Mouse (Mus musculus) embryonic stem cell, embryonic (primary cell): ENCODE results near the gene Siae.

Experiments used
- CTCF ChIA-PET, 4 experiments: fragments of 300-600 bp in 2 of 4; fragments of 350-600 bp in 2 of 4; sonication (Branson Sonifier 250); formaldehyde crosslinking; loops; one replicate each; lab custom pipeline; 2022; ENCODE audit warnings: inconsistent platforms in 2 of 4; lab: Charles Lee
- POLR2A ChIA-PET, 4 experiments: fragments of 300-600 bp in 2 of 4; fragments of 350-600 bp in 2 of 4; sonication (Branson Sonifier 250); formaldehyde crosslinking; loops; one replicate each; lab custom pipeline; 2022; ENCODE audit warnings: antibody characterized with exemption in 4 of 4, inconsistent platforms in 1 of 4; lab: Charles Lee

Siae gene

DNA sequence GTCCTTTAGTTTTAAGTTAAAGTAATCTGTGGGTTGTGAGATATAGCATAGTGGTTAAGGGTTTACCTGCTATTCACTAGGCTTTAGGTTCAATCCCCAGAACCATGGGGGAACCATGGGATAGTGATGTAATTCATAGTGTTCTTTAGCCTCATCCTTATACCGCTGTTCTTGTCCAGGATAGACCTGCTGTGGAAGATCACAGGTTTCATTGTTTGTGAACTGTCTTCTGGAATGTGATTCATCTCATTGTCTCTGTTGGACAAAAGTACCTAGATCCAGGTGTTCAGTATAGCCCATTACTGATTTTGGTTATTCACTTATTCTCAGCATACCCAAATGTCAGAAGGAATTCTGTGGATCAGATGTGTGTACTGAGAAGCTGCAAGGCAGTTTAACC lies 71.8 kb downstream of the Siae start:
- POLR2A ChIA-PET: no interaction called here
- CTCF ChIA-PET: interaction anchor here in 1 of 4 experiments (0.8 kb wide), 1 partner anchor 164 kb away, joined by 3 read pairs; no protein-coding TSS in a partner anchor

DNA sequence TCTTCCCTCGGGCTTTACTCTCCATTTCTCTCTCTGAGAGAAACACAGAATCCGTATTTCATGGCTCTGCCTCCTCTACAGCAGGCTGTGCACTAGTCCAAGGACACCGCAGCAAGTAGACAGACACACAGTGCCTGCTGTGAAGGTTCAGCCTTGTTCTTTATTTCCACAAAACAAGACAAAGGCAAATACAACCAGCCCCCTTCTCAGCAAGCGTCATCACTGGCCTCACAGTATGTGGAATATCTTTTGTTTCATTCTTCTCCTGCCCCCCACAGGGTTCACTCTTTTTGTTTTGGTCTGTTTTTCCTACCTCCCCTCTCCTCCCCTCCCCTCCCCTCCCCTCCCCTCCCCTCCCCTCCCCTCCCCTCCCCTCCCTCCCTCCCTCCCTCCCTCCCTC lies 73.1 kb downstream of the Siae start:
- ChIA-PET POLR2A (no interaction called here), CTCF (no interaction called here)

DNA sequence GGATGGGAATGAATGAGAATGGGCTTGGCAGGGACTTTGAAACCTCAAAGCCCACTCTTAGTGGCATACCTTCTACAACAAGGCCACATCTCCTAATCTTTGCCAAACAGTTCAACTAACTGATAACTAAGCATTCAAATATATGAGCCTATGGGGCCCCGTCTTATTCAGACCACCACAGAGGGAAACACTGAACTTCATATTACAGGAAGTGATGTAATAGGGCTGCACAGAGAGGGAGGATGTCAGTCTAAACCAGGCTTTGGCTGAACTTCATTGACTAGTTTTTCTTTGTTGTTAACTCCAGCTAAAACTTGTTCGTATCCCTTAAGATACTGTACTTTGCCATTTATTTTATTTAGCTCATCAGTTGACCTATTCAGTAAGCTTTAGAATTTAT lies 74.4 kb downstream of the Siae start:
- CTCF ChIA-PET: interaction anchor here in 1 of 4 experiments (0.8 kb wide), 1 partner anchor 589 kb away, joined by 3 read pairs; no protein-coding TSS in a partner anchor
- POLR2A ChIA-PET: interaction anchor here in 1 of 4 experiments (1.4 kb wide), 1 partner anchor 22 kb away, joined by 4 read pairs; no protein-coding TSS in a partner anchor

DNA sequence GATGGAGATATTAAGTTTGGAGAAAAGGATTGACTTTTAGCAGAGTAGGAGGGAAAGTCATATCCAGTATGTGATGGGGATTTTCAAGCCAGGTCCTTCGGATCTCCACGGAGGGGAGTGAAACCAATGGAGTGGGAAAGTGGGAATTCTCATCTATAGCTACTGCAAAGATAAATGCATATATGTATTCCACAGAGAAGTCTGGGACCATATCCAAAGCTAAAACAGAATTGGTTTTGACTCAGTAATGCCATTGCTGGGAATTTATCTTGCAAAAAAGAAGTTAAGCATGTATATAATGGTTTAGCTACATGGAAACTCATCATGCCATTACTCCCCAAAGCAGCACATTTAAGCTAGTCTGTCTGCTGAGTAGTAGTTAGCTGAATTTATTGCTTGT lies 76.8 kb downstream of the Siae start:
- ChIA-PET CTCF (interaction anchor here in 1 of 4 experiments (0.6 kb wide), 1 partner anchor 199 kb away, joined by 7 read pairs; no protein-coding TSS in a partner anchor), POLR2A (interaction anchor here in 1 of 4 experiments (0.6 kb wide), 1 partner anchor 8 kb away, joined by 6 read pairs; no protein-coding TSS in a partner anchor)

DNA sequence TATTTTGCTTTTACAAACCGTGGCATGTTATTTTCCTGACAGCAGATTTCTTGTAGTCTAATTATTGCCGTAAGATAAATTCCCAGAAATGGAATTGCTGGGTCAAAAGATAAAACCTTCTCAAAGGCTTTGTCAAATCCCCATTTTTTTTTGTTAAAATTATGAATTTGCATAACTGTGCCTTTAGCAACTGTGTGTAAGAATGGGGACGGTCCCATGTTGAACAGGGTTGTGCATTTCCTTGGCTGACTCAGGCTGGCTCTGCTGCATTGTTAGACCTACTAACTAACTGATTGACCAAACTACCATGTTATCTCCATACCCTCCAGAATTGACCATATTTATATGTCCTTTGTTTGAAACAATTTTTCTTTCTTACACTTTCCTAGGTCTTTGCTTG lies 78.8 kb downstream of the Siae start:
- ChIA-PET CTCF (interaction anchor here in 1 of 4 experiments (1.0 kb wide), 1 partner anchor 227 kb away, joined by 3 read pairs; no protein-coding TSS in a partner anchor), POLR2A (no interaction called here)

DNA sequence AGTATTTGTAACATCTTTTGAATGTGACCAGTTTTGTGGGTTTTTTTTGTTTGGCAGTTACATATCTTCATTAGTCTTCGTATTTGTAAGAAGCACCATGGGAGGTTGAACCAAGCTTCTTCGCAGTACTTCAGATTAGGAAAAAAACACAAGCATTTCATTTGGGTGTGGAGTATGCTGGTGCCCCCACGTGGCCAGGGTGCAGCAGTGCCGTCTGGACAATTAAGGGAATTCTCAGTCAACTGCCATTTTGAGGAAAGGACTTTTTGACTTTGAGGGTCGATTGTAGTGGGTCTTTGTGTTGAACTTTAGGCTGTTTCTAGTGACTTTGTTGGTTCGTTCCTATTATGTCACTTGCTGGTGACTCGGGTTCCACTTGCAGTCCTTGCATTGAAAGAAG lies 80.8 kb downstream of the Siae start:
- CTCF ChIA-PET: interaction anchor here (0.5 to 2.4 kb wide), 18 partner anchors 11 to 457 kb away, joined by 3 to 18 read pairs (median 4); partner anchors contain the start of gene Tbrg1 (in 1 of the 4)

DNA sequence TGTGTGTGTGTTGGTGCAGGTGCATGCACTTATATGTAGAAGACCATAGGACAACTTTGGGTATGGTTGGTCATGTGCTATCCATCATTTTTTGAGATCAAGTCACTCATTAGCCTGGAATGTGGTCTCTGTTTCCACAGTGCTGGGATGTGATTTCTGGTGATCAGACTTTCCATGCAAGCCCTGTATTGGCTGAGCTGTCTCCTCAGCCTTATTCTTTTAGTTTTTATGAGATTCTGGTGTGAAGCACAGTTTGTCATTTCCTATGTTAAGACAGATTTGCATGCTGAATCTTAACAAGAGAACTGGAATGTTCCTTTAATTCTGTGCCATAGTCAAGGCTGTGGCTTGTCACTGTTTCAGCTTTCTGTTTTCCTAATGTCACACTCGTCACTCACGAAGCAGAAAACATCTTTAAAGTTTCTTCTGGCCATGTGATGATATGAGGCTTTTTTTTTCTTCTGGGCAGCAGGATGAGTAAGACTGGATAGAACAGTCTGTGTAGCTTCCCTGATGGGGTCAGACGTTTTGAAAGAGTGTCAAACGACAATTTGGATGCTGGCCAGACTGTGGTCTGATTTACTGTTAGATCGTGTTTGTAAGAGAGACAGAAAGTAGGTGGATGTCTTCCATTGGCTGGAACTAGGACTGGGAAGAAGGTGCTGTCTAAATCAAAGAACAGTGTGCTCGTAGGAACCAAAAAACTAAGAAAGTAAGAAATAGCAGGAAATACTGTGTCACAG lies 81.5 kb downstream of the Siae start:
- ChIA-PET CTCF (interaction anchor here in 3 of 4 experiments (1.0 to 2.4 kb wide), 10 partner anchors 17 to 216 kb away, joined by 3 to 18 read pairs (median 5); partner anchors contain the start of gene Tbrg1 (in 1 of the 3)), POLR2A (interaction anchor here in 1 of 4 experiments (1.0 to 1.6 kb wide), 2 partner anchors 11 to 20 kb away, joined by 3 to 4 read pairs; partner anchors contain the start of gene Tbrg1)

More for the DNA sequence above, 80.8 kb downstream of the Siae start:
- POLR2A ChIA-PET: interaction anchor here in 1 of 4 experiments (1.0 to 1.6 kb wide), 2 partner anchors 10 to 21 kb away, joined by 3 to 4 read pairs; partner anchors contain the start of gene Tbrg1

DNA sequence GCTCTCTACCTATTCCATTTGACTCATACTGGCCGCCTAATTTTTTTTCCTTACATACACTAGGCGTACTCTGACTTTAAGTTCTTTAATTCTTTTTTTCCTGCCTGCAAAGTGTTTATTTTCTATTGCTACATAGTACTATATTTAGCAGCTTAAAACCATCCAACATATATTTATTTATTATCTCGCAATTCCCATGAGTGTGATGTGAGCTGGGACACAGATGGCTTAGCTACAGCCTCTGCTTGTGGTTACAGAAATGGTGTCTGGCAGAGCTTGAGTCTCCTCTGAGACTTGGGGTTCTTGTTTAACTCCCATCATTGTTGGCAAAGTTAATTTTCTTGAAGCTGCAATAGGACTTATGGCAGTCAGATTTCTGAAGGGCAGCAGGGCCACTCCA lies 83.2 kb downstream of the Siae start:
- ChIA-PET CTCF (interaction anchor here in 2 of 4 experiments (0.6 kb wide), 2 partner anchors 25 to 706 kb away, joined by 3 to 5 read pairs; no protein-coding TSS in a partner anchor), POLR2A (interaction anchor here in 2 of 4 experiments (0.6 to 1.1 kb wide), 3 partner anchors 11 to 227 kb away, joined by 3 to 4 read pairs (median 4); no protein-coding TSS in a partner anchor)

DNA sequence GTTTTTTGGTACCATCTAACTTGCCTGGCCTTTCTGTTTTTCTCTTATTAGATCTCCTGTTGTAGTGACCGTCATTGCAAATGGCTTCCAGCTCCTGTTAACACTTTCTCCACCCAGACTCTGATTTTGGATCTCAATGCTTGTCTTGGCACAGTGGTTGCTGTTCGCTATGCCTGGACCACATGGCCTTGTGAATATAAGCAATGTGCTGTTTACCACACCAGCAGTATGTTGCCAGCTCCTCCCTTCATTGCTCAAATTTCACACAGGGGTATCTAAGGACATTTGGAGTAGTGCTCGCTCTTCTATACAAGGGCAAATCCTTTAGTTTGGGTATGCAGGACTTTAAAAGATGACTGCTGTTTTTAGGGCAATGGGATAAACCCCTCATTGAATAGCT lies 90.7 kb downstream of the Siae start:
- ChIA-PET CTCF (interaction anchor here in 1 of 4 experiments (1.4 kb wide), 1 partner anchor 10 kb away, joined by 3 read pairs; no protein-coding TSS in a partner anchor), POLR2A (interaction anchor here in 1 of 4 experiments (1.2 to 2.1 kb wide), 2 partner anchors 11 to 242 kb away, joined by 3 to 12 read pairs; partner anchors contain the start of gene Tbrg1)

DNA sequence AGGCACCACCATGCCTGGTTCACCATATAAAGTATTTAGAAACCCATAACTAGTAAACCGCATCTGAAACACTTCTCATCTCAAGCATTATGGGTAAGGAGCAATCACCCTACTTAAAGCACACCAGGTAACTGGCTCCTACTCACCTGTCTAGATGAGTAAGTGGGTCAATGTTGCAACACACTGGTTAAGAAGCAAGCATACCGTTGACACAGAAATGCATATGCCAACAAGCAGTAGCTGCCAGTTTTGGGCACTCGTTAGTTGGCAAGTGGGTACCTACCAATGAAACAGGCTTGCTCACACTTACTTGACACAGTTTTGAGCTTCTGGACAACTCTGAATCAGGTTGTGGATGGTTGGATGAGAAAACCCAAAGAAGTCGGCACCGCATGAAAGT lies 95.1 kb downstream of the Siae start:
- CTCF ChIA-PET: interaction anchor here in 1 of 4 experiments (1.0 kb wide), 1 partner anchor 146 kb away, joined by 3 read pairs; no protein-coding TSS in a partner anchor

DNA sequence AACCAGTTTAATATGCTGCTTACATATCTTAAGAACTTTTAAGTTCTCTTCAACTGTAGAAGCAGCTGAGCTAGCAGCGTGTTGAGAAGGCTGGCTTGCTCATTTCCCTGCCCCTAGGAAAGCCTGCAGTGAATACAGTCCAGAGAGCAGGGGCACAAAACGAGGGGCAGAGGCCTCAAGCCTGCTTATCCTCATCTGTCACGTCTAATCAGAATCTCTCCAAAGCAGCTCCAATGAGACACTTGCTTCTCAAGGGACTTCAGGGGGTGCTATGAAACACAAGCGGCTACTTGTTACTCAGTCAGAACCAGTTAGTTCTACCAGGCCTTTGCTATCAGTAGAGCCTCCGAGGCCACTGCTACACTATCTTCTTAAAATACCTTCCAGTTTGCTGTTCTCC lies 98.3 kb downstream of the Siae start:
- CTCF ChIA-PET: no interaction called here
- POLR2A ChIA-PET: interaction anchor here in 2 of 4 experiments (0.5 to 1.1 kb wide), 2 partner anchors 11 to 885 kb away, joined by 3 read pairs; no protein-coding TSS in a partner anchor

More for the DNA sequence above, 95.1 kb downstream of the Siae start:
- POLR2A ChIA-PET: interaction anchor here in 2 of 4 experiments (0.7 to 1.7 kb wide), 5 partner anchors 9 to 133 kb away, joined by 3 to 4 read pairs (median 4); no protein-coding TSS in a partner anchor

DNA sequence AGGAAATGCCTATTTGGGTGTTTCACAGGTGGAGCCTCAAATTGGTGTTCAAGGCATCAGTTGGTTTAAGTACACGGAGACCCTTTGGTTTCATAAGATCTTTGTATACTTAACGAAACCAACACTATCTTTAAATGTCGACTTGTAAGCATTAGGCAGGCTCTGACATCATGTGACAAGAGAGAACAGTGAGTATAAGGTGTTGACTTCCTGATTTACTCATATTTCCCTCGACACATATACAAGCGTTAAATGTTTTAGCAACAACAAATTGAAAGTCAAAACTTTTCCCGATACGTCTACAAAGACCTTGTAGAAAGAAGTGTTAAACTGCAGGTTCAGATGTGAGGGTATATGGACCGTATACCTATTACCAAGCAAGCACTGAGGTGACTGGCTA lies 100.5 kb downstream of the Siae start:
- ChIA-PET CTCF (no interaction called here), POLR2A (interaction anchor here in 3 of 4 experiments (1.2 to 2.0 kb wide), 7 partner anchors 9 to 308 kb away, joined by 3 to 12 read pairs (median 5); partner anchors contain the start of genes Ccdc15 (in 1 of the 3) and Msantd2 (in 1 of the 3))

DNA sequence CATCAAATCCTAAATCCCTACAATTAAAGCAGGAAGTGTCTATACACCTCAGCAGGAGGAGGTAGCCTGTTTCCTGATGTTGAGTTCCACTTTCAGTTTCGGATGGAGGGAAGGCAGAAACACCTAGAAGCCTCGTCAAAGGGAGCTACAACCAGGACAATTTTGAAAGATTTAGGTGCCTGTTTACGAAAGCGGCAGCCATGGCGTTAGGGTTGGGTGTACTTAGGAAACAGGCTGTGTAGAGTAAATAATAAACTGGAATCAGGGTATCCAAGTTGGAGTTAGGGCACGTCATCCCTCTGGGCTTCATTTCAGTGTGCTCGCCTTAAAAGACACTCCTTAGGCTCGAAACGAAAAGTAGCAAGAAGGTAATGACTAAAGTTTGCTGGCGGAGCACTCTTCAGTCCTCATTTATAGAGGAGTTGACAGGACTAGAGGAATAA lies 101.0 kb downstream of the Siae start:
- POLR2A ChIA-PET: interaction anchor here (0.5 to 2.0 kb wide), 26 partner anchors 9 to 930 kb away, joined by 3 to 12 read pairs (median 4); partner anchors contain the start of genes Ccdc15 (in 1 of the 4), Msantd2 (in 1 of the 4), Spa17 (in 1 of the 4) and Tmem218 (in 1 of the 4)

DNA sequence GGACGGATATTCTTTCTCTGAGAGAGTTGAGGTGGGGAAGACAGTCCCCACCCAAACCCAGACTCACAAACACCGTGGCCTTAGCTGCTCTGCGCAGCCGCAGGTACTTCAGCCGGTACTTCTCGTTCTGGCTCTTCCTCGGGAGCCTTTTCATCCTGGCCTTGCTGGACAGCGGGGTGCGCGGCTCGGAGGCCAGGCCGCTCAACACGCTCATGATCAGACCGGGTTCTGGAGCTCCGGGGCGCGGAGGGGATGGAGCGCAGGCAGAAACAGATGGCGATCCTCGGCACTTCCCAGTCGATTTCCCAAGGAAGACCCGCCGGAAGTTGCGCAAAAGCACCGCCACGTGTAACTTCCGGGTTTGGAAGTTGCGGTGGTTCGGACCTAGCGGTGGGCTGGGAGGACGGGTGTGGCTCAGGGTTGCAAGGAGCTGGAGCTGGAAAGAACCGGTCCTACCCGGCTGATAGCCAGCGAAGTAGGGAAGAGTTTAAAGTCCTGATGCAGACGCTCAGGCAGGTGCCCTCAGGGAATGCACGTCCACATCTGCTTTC lies 101.5 kb downstream of the Siae start, which contains the start of gene Tbrg1:
Gene Tbrg1 (minus strand): TSS at position 382 of the 551 bp plus-strand sequence.
- POLR2A ChIA-PET: interaction anchor here (0.5 to 2.0 kb wide), 31 partner anchors 9 to 931 kb away, joined by 3 to 12 read pairs (median 4); partner anchors contain the start of genes Spa17 (in 2 of the 4), Ccdc15 (in 1 of the 4), Msantd2 (in 1 of the 4) and Robo3 (in 1 of the 4)
- CTCF ChIA-PET: interaction anchor here in 2 of 4 experiments (1.1 to 1.5 kb wide), 2 partner anchors 21 to 225 kb away, joined by 3 to 5 read pairs; no protein-coding TSS in a partner anchor

More for the DNA sequence above, 101.0 kb downstream of the Siae start:
- CTCF ChIA-PET: interaction anchor here in 2 of 4 experiments (1.1 to 1.5 kb wide), 2 partner anchors 20 to 225 kb away, joined by 3 to 5 read pairs; no protein-coding TSS in a partner anchor

DNA sequence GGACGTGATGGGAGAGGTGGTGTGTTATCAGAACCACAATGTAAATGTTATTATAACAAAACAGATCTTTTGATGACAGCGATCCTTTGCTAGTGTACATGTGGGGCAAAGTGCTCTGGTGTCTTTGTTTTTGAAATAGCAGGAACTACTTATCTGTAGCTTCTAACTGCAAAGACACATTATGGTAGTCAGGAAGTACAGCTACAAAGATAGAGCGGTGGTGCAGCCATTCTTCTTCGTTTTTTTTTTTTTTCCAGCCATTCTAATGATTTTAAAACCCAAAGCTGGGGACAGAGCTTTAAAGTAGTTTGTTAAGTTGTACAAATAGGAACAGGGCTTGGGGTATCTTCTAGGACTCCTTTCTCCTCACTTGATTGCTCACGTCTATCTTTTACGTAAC lies 103.9 kb downstream of the Siae start:
- POLR2A ChIA-PET: interaction anchor here in 1 of 4 experiments (1.3 kb wide), 1 partner anchor 8 kb away, joined by 3 read pairs; no protein-coding TSS in a partner anchor

DNA sequence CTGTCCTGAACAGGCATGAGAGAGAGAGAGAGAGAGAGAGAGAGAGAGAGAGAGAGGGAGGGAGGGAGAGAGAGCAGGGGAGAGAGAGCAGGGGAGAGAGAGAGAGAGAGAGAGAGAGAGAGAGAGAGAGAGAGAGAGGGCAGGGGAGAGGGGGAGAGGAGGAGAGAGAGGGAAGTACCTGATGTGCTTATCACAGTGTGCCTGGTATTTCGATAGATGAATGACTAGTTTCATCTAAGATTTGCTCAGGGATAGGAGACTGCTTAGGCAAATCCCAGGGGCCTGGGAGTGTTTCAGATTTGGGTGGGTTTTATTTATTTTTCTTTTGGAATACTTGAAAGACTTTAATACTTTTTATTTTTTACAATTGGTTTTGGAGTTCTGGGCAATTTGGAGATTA lies 107.7 kb downstream of the Siae start:
- POLR2A ChIA-PET: no interaction called here

More for the DNA sequence above, 103.9 kb downstream of the Siae start:
- CTCF ChIA-PET: no interaction called here

DNA sequence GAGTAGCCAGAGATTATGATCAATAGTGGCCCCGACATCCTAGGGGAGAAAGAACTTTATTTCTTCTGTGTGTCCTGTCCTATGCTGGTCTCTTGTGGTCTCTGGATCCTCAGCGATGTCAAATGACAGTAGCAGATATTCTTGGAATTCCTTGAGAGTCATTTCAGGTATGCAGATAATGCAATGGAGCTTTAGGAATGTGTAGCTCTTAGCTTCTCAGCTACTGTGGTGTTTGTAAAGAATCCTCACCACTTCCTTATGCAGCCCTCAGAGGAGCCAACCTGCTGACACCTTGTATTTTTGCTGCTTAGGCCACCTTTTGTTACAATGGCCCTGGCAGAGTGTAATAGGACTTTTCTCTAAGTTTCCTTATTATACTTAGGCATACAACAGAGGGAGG lies 109.1 kb downstream of the Siae start:
- ChIA-PET CTCF (no interaction called here), POLR2A (interaction anchor here in 1 of 4 experiments (0.6 kb wide), 1 partner anchor 209 kb away, joined by 3 read pairs; no protein-coding TSS in a partner anchor)

More for the DNA sequence above, 107.7 kb downstream of the Siae start:
- CTCF ChIA-PET: no interaction called here
